Mouse (Mus musculus): ENCODE measurements around the gene Cxcl17.

GRCm38 (mm10) chr7:25388916-25389315 lies 23.8 kb downstream of the Cxcl17 start:
- TF ChIP-seq TAL1 (IDR thresholded peaks at IDR 0.05; ENCODE audit: low read length) (no peak), GATA1 (IDR thresholded peaks at IDR 0.05; ENCODE audit: low read length) (no peak)

Data from erythroblast, embryonic 14.5 days (primary cell).